Mouse (Mus musculus) embryonic fibroblast, embryonic 13.5 days (primary cell): ENCODE measurements at regions not wholly inside any gene's neighbourhood (a gene's known extent, or its start where the extent isn't known, plus 50 kb on each side); places are given as distances from the start of the nearest gene placed in this dataset.

ENCODE experiments used
- H3K27ac ChIP-seq: 2 replicates; pipeline ENCODE4 v1.5.1; 2012; ENCODE audit warnings: low read length, control low read depth, inconsistent platforms; ENCODE audit not compliant: insufficient read depth
- H3K4me1 ChIP-seq: 2 replicates; pipeline ENCODE4 v1.6.1; 2011; ENCODE audit warnings: low read length; ENCODE audit not compliant: control insufficient read depth, insufficient read depth
- H3K4me3 ChIP-seq: 2 replicates; pipeline ENCODE4 v1.5.1; 2011; ENCODE audit warnings: mild to moderate bottlenecking, control low read depth, low read length; ENCODE audit not compliant: insufficient read depth
- CTCF ChIP-seq: IDR thresholded peaks from 2 replicates; pipeline ENCODE4 v1.5.1; 2011; ENCODE audit warnings: mild to moderate bottlenecking, control low read depth, low read length, moderate library complexity, borderline replicate concordance; ENCODE audit not compliant: insufficient read depth
- POLR2A ChIP-seq: IDR thresholded peaks from 2 replicates; pipeline ENCODE4 v1.6.1; 2011; ENCODE audit warnings: low read depth, mild to moderate bottlenecking, control low read depth, low read length, moderate library complexity

GRCm38 (mm10) chr7:138640492-138641165 is 205.2 kb upstream of the Ppp2r2d start:
- no peaks in the 10 kb centered on the region for H3K4me1 ChIP-seq
- H3K4me3 ChIP-seq = no peak overlapping the region
- no peak overlapping the region for H3K27ac ChIP-seq
- no peak for TF ChIP-seq CTCF
- TF ChIP-seq POLR2A = no peak

DNA sequence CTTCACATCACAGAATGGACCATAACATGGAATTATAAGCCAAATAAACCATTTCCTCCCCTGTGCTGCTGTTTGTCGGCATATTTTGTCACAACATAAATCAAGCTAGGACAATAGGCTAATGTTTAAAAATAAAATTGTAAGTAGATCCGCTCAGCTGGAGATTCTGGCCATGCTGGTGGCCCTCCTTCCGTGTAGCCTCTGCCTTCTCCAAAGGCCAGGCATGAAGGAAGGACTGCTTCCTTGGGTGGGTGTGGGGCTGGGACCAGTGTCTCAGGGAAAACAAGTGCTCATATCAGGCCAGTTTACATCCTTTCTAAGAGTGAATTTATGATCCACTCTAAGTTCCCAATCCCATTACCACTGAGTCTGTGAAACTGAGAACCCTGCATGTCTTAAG is 206.3 kb upstream of the Ppp2r2d start:
- no peak for TF ChIP-seq CTCF
- TF ChIP-seq POLR2A = no peak
- Histone ChIP-seq H3K27ac (no peak overlapping the region), H3K4me3 (no peak overlapping the region), H3K4me1 (no peaks in the 10 kb centered on the region)

GRCm38 (mm10) chr7:138626061-138626460 is 219.8 kb upstream of the Ppp2r2d start:
- Histone ChIP-seq H3K4me1 (no peaks in the 10 kb centered on the region), H3K4me3 (no peak overlapping the region), H3K27ac (no peak overlapping the region)
- TF ChIP-seq POLR2A (no peak), CTCF (no peak)

- no peaks in the 10 kb centered on the region for H3K4me1 ChIP-seq
Observed at GRCm38 (mm10) chr7:138620896-138621655, 223.5 kb upstream of the Tcerg1l start.

GRCm38 (mm10) chr7:138620080-138620684 is 222.7 kb upstream of the Tcerg1l start:
- H3K27ac ChIP-seq = no peak overlapping the region
- TF ChIP-seq CTCF (no peak), POLR2A (no peak)
- H3K4me3 ChIP-seq = no peak overlapping the region
- no peaks in the 10 kb centered on the region for H3K4me1 ChIP-seq

More at GRCm38 (mm10) chr7:138620896-138621655, 223.5 kb upstream of the Tcerg1l start:
- TF ChIP-seq CTCF (no peak), POLR2A (no peak)
- Histone ChIP-seq H3K4me3 (no peak overlapping the region), H3K27ac (no peak overlapping the region)

- Histone ChIP-seq H3K4me3 (no peak overlapping the region), H3K27ac (no peak overlapping the region)
- TF ChIP-seq CTCF (no peak), POLR2A (no peak)
Observed at GRCm38 (mm10) chr7:138616468-138616867, 218.9 kb upstream of the Tcerg1l start.

DNA sequence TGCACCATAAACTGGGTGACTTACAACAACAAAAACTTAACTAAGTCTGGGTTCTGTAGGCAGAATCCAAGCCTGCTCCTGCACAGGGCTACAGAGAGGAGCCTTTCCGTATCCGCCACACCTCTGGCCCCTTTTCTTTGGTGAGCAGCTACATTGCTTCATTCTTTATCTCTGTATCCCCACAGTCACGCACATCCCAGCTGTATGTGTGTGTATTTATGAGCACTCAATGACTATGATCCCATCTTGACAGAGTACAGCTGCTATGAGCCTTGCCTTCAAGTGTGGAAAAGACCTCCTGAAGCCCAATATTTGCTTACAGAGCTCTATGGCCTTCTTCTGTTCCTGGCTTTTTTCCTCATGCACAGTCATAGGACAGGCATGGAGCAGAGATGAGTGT is 212.1 kb upstream of the Tcerg1l start:
- TF ChIP-seq CTCF (no peak), POLR2A (no peak)
- H3K4me3 ChIP-seq = no peak overlapping the region
- no peak overlapping the region for H3K27ac ChIP-seq
- H3K4me1 ChIP-seq = peaks cover 11% of the 10 kb centered on the region

More at GRCm38 (mm10) chr7:138616468-138616867, 218.9 kb upstream of the Tcerg1l start:
- no peaks in the 10 kb centered on the region for H3K4me1 ChIP-seq

- no peak for TF ChIP-seq POLR2A
- no peak for TF ChIP-seq CTCF
Observed at GRCm38 (mm10) chr7:138609124-138609523, 211.6 kb upstream of the Tcerg1l start.

GRCm38 (mm10) chr7:138606363-138606964 is 208.9 kb upstream of the Tcerg1l start:
- Histone ChIP-seq H3K4me1 (peaks cover 11% of the 10 kb centered on the region), H3K27ac (no peak overlapping the region), H3K4me3 (no peak overlapping the region)
- TF ChIP-seq CTCF = no peak
- no peak for TF ChIP-seq POLR2A

More at GRCm38 (mm10) chr7:138609124-138609523, 211.6 kb upstream of the Tcerg1l start:
- Histone ChIP-seq H3K4me1 (peaks cover 11% of the 10 kb centered on the region), H3K4me3 (no peak overlapping the region), H3K27ac (no peak overlapping the region)
